Mouse (Mus musculus) kidney, postnatal 10 days (tissue): Measurements from ENCODE around the gene Auts2.
A peak's percentile ranks its signal among the peaks of the same experiment; 100 is the strongest.

ENCODE experiments used
- DNase-seq: peaks from one replicate; pipeline ENCODE4 v3.0.0; 2021; ENCODE audit warnings: mixed read lengths

The Auts2 gene

GRCm38 (mm10) chr5:131547926-131548325 lies 995.2 kb downstream of the Auts2 start:
- DNase-seq = no peak

GRCm38 (mm10) chr5:131546414-131546813 lies 996.7 kb downstream of the Auts2 start:
- DNase-seq = no peak

DNA sequence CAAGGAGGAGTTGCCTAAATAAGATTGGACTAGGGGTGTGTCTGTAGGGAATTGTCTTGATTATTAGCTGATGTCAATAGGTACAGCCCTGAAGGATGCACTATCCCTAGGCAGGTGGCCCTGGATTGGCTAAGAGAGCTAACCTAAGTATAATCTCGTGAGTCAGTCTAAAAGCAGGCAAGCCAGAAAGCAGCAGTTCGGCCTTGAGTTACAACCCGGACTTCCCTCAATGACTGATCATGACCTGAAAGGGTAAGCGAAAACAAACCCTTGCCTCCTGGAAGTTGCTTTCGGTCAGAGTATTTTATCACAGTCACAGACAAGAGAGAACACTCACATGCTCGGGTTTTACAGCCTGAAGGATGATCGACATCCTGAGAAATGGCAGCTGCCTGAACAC lies 998.8 kb downstream of the Auts2 start:
- no peak for DNase-seq

DNA sequence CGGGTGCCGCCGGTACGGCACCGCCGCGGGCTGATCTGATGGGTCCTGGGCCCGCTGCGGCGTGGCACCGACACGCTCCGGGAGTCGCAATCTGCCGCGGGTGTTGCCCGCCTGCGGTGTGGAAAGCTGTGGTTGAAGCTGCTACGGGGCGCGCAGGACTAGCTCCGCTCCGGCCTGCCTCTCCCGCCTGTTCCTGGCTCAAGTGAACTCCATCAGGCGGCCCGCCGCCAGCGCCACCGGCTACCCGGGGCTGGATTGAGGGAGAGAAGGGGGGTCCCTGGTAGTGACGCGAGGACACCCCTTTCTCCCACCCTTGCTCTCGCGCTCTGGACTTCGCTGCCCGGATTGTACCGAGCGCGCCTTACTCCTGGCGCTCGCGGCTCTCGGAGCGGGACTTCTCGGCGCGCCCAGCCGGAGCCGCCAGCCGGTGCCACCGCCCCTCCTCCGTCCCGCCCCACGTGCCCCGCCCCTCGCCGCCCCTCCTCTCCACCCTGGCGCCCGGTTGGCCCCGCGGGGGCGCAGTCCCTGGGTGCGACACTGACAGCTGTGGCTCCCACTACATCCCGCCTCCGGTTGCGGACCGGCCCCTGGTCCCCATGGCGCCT lies 1004.7 kb downstream of the Auts2 start:
- DNase-seq = peak; percentile 88

- peak; percentile 67 for DNase-seq
Observed at GRCm38 (mm10) chr5:131537831-131538310, 1005.3 kb downstream of the Auts2 start.

DNA sequence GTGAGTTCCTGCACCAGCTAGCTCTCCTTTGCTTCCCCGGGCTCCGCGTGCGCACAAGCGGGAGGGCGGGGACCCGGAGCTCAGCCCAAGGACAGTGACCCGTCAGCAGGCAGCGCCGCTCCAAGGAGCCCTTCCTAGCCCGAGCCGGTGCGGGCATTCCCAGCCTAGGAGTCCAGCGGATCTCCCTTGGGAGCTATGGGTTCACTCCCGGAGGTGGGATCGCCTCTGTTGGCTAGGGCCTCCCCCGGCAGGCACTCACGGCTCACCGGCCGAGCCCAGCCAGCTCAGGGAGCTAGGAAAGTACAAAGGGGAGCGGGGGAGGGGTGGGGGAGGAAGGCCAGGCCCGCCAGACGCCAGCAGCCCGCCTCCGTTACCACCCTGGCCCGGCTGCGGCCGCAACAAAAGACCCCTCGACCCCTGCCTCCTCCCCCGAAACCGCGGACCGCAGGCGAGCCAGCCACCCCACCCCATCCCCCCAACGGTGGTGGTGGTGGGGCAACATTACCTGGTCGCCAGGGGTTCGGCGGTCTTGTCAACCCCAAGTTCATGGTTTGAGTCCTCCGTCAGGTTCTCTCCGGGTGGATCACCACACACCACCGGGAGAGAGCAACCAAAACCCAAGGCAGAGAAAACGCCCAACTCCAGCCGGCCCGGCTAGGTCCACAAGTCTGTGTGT lies 1005.9 kb downstream of the Auts2 start:
- DNase-seq = peak; percentile 84

GRCm38 (mm10) chr5:131535752-131536151 lies 1007.4 kb downstream of the Auts2 start:
- DNase-seq = no peak

- peak; percentile 74 for DNase-seq
Observed at GRCm38 (mm10) chr5:131533815-131534214, 1009.3 kb downstream of the Auts2 start.

DNA sequence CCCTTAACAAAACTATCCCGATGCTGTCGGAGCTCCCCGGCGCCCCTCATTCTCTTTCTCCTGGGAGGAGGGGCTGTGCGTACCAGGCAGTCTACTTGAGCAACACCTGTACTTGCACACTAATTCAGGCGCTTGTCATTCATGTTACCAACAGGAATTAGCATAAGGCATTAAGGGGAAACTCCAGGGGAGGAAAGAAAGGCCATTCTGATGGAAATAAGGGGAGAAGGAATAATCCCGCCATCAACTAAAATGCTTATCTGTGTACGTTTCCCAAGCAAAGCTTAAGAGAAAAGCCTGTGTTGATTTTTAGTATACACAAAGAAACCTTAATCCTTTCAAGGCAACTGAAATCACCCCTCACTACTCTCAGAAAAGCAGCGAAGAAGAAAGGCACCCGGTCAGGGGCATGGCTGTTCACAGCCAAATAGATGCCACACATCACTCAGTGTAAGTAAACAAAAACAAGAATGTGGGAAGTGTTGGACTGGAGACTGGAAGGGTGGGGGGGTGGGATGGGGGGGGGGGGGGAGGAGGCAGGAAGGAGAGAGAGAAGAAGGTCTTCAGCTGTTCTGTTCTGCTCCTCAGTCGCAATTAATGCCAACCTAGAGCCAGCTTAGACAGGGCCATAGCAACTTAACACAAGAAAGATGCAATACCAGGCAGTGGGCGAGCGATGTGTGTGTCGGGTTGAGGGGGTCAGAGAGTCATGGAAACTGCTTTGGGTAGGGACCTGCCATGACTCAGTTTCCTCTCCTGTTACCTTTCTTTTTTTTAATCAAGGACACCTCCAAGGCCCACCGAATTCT lies 1011.2 kb downstream of the Auts2 start:
- DNase-seq = no peak

DNA sequence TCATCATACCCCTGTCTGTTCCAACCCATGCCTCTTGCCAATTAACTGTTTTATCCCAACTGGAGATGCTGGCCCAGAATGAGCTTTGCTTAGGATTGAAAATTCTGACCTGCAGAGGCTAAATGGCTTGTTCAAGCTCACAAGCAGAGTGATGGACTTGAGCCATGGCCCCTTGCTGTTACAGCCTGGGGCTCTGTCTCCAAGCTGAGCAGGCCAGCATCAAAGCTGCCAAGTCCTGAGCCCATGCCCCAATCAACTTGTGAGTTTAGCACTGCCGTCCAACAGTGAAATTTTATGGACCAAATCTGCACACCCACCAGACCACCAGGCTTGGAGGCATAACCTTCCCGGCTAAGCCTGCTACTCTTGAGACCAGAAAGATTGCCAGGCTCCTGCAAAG lies 1012.3 kb downstream of the Auts2 start:
- DNase-seq = no peak

DNA sequence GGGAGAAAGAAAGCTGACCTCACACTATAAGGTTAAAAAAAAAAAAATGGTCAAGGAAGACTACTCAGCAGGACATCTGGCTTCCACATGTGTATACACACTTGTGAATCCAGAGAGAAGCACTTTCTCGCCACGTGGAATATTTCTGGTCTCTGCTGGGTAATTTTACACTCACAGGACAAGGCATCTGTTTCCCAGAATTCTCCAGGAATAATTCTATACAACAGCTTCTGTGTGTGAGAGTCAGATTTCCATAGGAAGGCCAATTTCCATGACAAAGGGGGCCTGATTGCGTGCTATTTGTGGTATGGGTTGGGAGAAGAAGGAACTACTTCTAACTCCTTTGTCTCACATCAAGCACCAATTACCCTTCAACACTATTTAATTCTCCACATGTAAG lies 1016.5 kb downstream of the Auts2 start:
- DNase-seq = no peak

DNA sequence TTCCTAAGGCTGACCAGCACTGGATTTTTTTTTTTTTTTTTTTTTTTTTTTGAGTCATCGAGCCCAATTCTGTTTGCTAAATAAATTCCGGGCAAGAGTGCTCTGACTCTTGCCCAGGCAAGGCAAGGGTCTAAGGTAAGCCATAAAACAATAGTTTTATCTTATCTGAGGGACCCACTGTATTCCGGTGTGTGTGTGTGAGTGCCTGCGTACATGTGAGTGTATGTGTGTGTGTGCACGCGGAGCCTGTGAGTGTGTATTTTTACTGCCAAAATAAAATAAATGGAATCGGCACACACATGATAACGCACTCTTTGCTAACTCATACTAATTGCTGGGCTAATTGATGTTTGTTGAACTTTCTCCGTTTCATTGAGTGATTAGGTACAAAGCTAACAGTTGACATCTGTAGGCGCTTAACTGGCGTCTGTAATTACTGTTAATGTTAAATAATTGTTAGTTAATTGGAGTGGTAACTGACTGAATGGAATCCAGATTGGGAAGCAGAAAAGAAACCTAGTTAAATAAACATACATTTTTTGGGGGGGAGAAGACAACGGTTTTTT lies 1018.2 kb downstream of the Auts2 start:
- DNase-seq = no peak

- no peak for DNase-seq
Observed at GRCm38 (mm10) chr5:131519560-131519959, 1023.6 kb downstream of the Auts2 start.

DNA sequence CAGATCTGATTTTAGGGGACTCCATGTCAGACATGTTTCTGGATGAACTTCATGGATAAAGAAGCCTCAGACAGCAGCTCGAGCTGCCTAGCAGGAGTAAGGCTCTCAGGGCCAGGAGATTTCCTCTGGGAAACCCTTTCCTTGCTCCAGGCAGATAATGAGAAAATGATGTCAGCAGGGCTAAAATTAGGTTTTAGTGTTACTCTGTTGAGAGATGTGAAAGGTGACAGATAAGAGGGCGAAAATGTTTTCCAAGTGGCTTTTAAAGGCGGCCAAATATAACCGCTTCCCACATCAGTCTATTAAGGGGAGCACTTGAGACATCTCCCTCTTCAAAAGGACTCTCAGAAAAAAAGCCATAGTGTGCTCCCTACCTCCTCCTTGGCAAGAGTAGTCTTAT lies 1025.5 kb downstream of the Auts2 start:
- no peak for DNase-seq

DNA sequence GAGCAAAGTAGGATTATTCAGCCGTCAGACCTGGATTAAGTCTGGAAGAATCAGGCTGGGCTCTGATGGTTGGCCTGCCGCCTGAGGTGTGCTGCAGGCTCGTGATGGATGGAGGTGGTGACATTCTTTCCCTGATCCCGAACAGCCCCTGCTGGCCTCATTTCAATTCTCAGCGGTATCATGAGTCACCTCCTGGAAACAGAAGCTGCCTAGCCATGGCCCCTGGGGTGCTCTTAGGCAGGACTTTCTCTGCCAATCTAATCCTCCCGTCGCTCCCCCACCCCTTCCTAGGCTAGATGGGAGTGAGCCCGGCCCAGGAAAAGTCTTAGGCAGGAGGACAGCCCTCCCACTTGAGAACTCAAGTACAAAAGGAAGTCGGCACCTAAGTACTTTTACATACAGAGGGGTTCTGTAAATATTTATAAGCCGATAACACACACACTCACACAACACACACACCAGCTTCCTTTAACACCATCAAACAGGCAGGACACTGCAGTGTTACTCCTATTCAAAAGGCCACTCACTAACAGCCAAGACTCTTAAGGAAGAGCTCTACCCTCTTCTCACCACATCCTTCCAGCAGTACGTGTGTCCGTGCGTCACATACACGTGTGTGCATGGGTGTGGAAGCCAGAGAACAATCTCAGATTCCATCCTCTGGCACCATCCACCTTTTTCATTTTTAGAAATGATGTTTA lies 1027.3 kb downstream of the Auts2 start:
- DNase-seq = peak; percentile 60

DNA sequence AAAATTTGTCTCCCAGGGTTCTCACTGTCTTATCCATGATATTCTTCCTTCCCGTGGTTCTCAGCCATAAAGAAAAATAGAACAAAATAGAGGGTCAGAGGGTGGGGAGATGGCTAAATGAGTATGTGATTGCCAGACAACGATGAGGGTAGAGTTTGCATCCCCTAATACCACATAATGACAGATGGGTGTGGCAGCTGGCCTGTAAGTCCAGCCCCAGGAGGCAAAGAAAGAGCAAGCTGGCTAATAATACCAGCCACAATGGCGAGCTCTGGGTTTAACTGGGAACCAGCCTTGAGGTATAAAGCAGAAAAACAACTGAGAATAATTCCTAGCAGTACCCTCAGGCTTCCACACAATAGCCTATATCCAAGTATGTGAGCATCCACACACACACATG lies 1029.4 kb downstream of the Auts2 start:
- no peak for DNase-seq

DNA sequence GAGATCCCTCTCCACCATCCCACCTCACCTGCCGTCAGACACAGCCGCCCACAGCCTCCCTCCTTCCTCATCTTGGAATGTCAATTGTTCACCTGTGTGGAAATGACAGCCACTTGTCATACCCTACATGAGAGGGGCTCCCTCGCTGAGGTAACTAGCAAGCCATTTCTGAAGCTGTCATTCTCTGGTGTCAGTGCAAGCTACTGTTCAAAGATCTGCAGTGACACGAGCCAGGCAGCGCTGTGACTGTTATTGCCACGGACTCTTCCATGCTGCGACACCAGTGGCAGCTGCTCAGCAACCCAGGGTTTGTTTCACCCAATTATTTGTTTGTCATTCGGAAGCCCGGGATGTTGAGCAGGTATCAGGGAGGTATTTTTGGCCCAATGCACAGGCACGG lies 1030.5 kb downstream of the Auts2 start:
- DNase-seq = no peak

GRCm38 (mm10) chr5:131510659-131511058 lies 1032.5 kb downstream of the Auts2 start:
- no peak for DNase-seq

GRCm38 (mm10) chr5:131509315-131509714 lies 1033.8 kb downstream of the Auts2 start:
- no peak for DNase-seq

GRCm38 (mm10) chr5:131498865-131499264 lies 1044.3 kb downstream of the Auts2 start:
- no peak for DNase-seq

- no peak for DNase-seq
Observed at GRCm38 (mm10) chr5:131496517-131497216, 1046.5 kb downstream of the Auts2 start.

DNA sequence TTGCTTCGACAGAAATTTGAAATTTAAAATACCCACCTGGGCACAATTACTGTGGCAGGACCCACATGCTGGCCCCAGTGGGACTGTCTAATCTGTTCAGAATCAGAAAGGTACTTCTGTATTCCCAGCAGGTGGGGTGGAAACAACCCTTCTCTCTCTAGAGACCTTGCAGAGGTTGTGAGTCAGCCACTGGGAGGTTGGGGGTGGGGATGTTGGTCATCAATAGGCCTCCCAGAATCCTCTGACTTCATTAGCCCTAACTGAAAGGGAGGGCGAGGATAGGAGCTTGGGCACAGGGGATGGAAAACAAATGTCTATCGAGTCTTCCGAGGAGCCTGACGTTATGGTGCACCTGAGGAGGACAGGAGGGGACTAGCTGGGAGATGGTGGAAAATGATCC lies 1048.6 kb downstream of the Auts2 start:
- DNase-seq = no peak
